Comparison of ENCODE assay signal across 37 mouse cellular contexts in the genomic region with DNA sequence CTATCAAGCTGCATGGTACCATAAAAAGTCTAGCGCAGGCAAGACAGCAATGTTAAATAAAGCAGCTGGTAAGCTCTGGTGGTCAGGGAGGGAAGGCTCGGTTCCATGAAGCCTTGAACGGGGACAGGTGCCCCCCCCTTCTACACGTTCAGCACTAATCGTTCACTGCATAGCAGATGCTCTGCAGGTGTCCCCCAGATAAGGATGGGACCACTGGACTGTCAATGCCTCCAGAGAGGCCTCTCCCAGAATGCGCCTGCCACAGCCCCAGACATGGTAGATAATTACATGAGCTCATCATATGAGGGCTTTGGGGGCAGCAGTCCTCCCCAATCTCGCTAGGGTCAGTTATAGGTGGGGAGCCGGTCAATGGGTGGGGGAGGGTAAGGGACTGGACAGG. TPM values are rescaled to one million over a fixed set of nuclear protein-coding genes. Genes with fewer than 3 reads are reported as not detected.
DNase-seq lines count a peak whose midpoint lies in the region; ATAC-seq lines count a peak whose summit lies in the region.
"Had no signal": no experiment of that assay in that cellular context is flagged by ENCODE, and none has a peak within 500 bp of the region (broad histone marks: within the 10 kb centered on the region; RNA-seq: fewer than 3 reads in every experiment).

No protein-coding gene starts in this region.

- H3K4me3 ChIP-seq in kidney, embryonic 15.5 days (replicated peaks) = no peak overlapping the region
- no peak overlapping the region for H3K4me3 ChIP-seq in kidney, embryonic 16.5 days (ENCODE audit: low read length)
- H3K4me3 ChIP-seq in liver, embryonic 15.5 days (replicated peaks) = no peak overlapping the region
- H3K4me3 ChIP-seq in embryonic facial prominence, embryonic 10.5 days = no peak overlapping the region
- H3K4me3 ChIP-seq: erythroblast, embryonic 14.5 days; forebrain, embryonic 12.5 days; heart, embryonic 12.5 days; hindbrain, embryonic 10.5 days; midbrain, embryonic 10.5 days; myocyte; neural tube, embryonic 12.5 days had no signal

- no peak overlapping the region for H3K9ac ChIP-seq in kidney, embryonic 15.5 days
- H3K9ac ChIP-seq in kidney, embryonic 16.5 days (replicated peaks; ENCODE audit: low read length) = no peak overlapping the region
- no peak overlapping the region for H3K9ac ChIP-seq in liver, embryonic 15.5 days
- H3K9ac ChIP-seq: forebrain, embryonic 12.5 days; heart, embryonic 12.5 days; neural tube, embryonic 12.5 days had no signal

- no peaks in the 10 kb centered on the region for H3K36me3 ChIP-seq in kidney, embryonic 15.5 days
- no peaks in the 10 kb centered on the region for H3K36me3 ChIP-seq in kidney, embryonic 16.5 days (ENCODE audit: insufficient read depth, low read length)
- peaks cover 22% of the 10 kb centered on the region for H3K36me3 ChIP-seq in liver, embryonic 15.5 days (replicated peaks)
- no peaks in the 10 kb centered on the region; the same call in 1 of the 2 replicates for H3K36me3 ChIP-seq in embryonic facial prominence, embryonic 10.5 days (replicated peaks)
- H3K36me3 ChIP-seq: forebrain, embryonic 12.5 days; heart, embryonic 12.5 days; neural tube, embryonic 12.5 days had no signal

- H3K27ac ChIP-seq in kidney, embryonic 15.5 days = no peak overlapping the region
- H3K27ac ChIP-seq in kidney, embryonic 16.5 days (ENCODE audit: low read length) = no peak overlapping the region
- 0 out of 2 replicates have a peak overlapping the region, but pooled peaks have one; percentile 38 for H3K27ac ChIP-seq in liver, embryonic 15.5 days (replicated peaks)
- no peak overlapping the region for H3K27ac ChIP-seq in embryonic facial prominence, embryonic 10.5 days (replicated peaks)
- H3K27ac ChIP-seq: forebrain, embryonic 12.5 days; hindbrain, embryonic 10.5 days; macrophage; midbrain, embryonic 10.5 days; neural tube, embryonic 12.5 days had no signal

- no peaks in the 10 kb centered on the region; the same call in 1 of the 2 replicates for H3K4me1 ChIP-seq in kidney, embryonic 15.5 days
- no peaks in the 10 kb centered on the region for H3K4me1 ChIP-seq in kidney, embryonic 16.5 days (ENCODE audit: insufficient read depth, low read length)
- H3K4me1 ChIP-seq in liver, embryonic 15.5 days (replicated peaks) = peaks cover 24% of the 10 kb centered on the region
- peaks cover 5% of the 10 kb centered on the region; the same call in 1 of the 2 replicates for H3K4me1 ChIP-seq in embryonic facial prominence, embryonic 10.5 days
- H3K4me1 ChIP-seq: forebrain, embryonic 12.5 days; neural tube, embryonic 12.5 days had no signal

- DNase-seq in liver = peak; percentile 62
- no peak for DNase-seq in embryonic facial prominence, embryonic 10.5 days (ENCODE audit: low spot score)
- DNase-seq in gastrocnemius, postnatal 10 days = no peak
- DNase-seq in lung, postnatal 10 days = no peak
- DNase-seq: adrenal gland, postnatal 10 days; cerebellum, adult 11-12 months; cerebellum, postnatal 10 days; gastrocnemius, postnatal 25 days; heart, adult 18-20 months; kidney, adult 8-10 months; kidney, postnatal 14 days; layer of hippocampus, adult 9-11 months; right cerebral cortex, adult 18-20 months; spleen, adult 18-20 months; thymus, adult 2 months; thymus, postnatal 36 days had no signal

- no peaks in the 10 kb centered on the region for H3K9me3 ChIP-seq in kidney, embryonic 15.5 days (replicated peaks)
- H3K9me3 ChIP-seq in kidney, embryonic 16.5 days (ENCODE audit: low read length) = no peaks in the 10 kb centered on the region
- no peaks in the 10 kb centered on the region for H3K9me3 ChIP-seq in liver, embryonic 15.5 days (replicated peaks)
- H3K9me3 ChIP-seq in embryonic facial prominence, embryonic 10.5 days = no peaks in the 10 kb centered on the region
- H3K9me3 ChIP-seq: forebrain, embryonic 12.5 days; hindbrain, embryonic 10.5 days; midbrain, embryonic 10.5 days; neural tube, embryonic 12.5 days had no signal

- H3K27me3 ChIP-seq in kidney, embryonic 15.5 days = no peaks in the 10 kb centered on the region
- H3K27me3 ChIP-seq in kidney, embryonic 16.5 days (ENCODE audit: insufficient read depth, low read length) = no peaks in the 10 kb centered on the region
- H3K27me3 ChIP-seq in liver, embryonic 15.5 days = no peaks in the 10 kb centered on the region
- H3K27me3 ChIP-seq in embryonic facial prominence, embryonic 10.5 days (replicated peaks; ENCODE audit: low read depth, poor library complexity, severe bottlenecking) = no peaks in the 10 kb centered on the region
- H3K27me3 ChIP-seq: forebrain, embryonic 12.5 days; heart, embryonic 12.5 days; neural tube, embryonic 12.5 days; Patski had no signal

- 0 out of 2 replicates have a peak, but pooled peaks have one; percentile 31 for ATAC-seq in kidney, embryonic 15.5 days (replicated peaks; ENCODE audit: low FRiP score)
- no peak for ATAC-seq in kidney, embryonic 16.5 days (ENCODE audit: low FRiP score, low TSS enrichment)
- ATAC-seq in liver, embryonic 15.5 days (ENCODE audit: insufficient read depth) = peak; percentile 89
- ATAC-seq: hindbrain, embryonic 16.5 days; lung, postnatal 0 days; Patski had no signal

- 86% methylated on average over 8 of the region's 8 CpGs for WGBS in kidney, embryonic 15.5 days
- 81% methylated on average over 8 of the region's 8 CpGs for WGBS in kidney, embryonic 16.5 days
- WGBS in liver, embryonic 15.5 days (ENCODE audit: insufficient replicate concordance) = 43% methylated on average over 8 of the region's 8 CpGs
- WGBS in embryonic facial prominence, embryonic 10.5 days = 88% methylated on average over 8 of the region's 8 CpGs

- H3K4me2 ChIP-seq in kidney, embryonic 15.5 days = no peak overlapping the region
- H3K4me2 ChIP-seq in kidney, embryonic 16.5 days (replicated peaks; ENCODE audit: low read depth, low read length) = no peak overlapping the region
- peak overlapping the region; percentile 42 for H3K4me2 ChIP-seq in liver, embryonic 15.5 days
- H3K4me2 ChIP-seq: forebrain, embryonic 12.5 days; heart, embryonic 12.5 days; neural tube, embryonic 12.5 days had no signal

RNA-seq across cellular contexts. Expression of a gene that starts 14.8 kb away (rescaled TPM):
- 16.3 and 18.8 TPM in 2 replicates for polyA plus RNA-seq in kidney, embryonic 15.5 days (2015; fragmentation: Nextera tagmentation; extraction: Ambion mirVana)
- 18.0 and 19.1 TPM in 2 replicates for polyA plus RNA-seq in kidney, embryonic 16.5 days (2015; fragmentation: Nextera tagmentation; extraction: Ambion mirVana)
- polyA plus RNA-seq in liver, embryonic 15.5 days (2015; fragmentation: Nextera tagmentation; extraction: Ambion mirVana) = 84.5 and 101 TPM in 2 replicates
- polyA plus RNA-seq in embryonic facial prominence, embryonic 10.5 days (2016; fragmentation: Nextera tagmentation; extraction: Ambion mirVana) = 1.6 and 3.3 TPM in 2 replicates
- total RNA-seq in gastrocnemius, postnatal 10 days (2021) = under 1 TPM in 1 of 2 experiments, not detected in 1; 0.12 TPM
- total RNA-seq: common myeloid progenitor, adult 5-6 weeks; heart, adult 18-20 months had no signal
- polyA plus RNA-seq: macrophage had no signal

RNA-seq across cellular contexts. Expression of a gene that starts 42.8 kb away (rescaled TPM):
- polyA plus RNA-seq in kidney, embryonic 15.5 days (2015; fragmentation: Nextera tagmentation; extraction: Ambion mirVana) = 7.9 and 8.9 TPM in 2 replicates
- polyA plus RNA-seq in kidney, embryonic 16.5 days (2015; fragmentation: Nextera tagmentation; extraction: Ambion mirVana) = 15.6 and 16.5 TPM in 2 replicates
- polyA plus RNA-seq in liver, embryonic 15.5 days (2015; fragmentation: Nextera tagmentation; extraction: Ambion mirVana) = not detected in 2 replicates
- polyA plus RNA-seq in embryonic facial prominence, embryonic 10.5 days (2016; fragmentation: Nextera tagmentation; extraction: Ambion mirVana) = not detected in 2 replicates
- under 1 TPM; 0.12 to 0.36 TPM for total RNA-seq in gastrocnemius, postnatal 10 days (2021)
- total RNA-seq: adrenal gland, postnatal 10 days; common myeloid progenitor, adult 5-6 weeks; gastrocnemius, postnatal 25 days; heart, adult 18-20 months; left cerebral cortex, postnatal 14 days; liver, adult 2 months; midbrain, postnatal 0 days had no signal
- polyA plus RNA-seq: erythroblast, embryonic 14.5 days; forebrain, embryonic 12.5 days; heart, embryonic 12.5 days; heart, postnatal 0 days; hindbrain, embryonic 10.5 days; hindbrain, embryonic 16.5 days; intestine, embryonic 14.5 days; limb, embryonic 11.5 days; liver, adult 2 months; lung, postnatal 0 days; macrophage; midbrain, embryonic 10.5 days; midbrain, postnatal 0 days; myocyte; neural tube, embryonic 12.5 days had no signal
